Comparison of ENCODE assay signal across 20 mouse cellular contexts in the genomic region with DNA sequence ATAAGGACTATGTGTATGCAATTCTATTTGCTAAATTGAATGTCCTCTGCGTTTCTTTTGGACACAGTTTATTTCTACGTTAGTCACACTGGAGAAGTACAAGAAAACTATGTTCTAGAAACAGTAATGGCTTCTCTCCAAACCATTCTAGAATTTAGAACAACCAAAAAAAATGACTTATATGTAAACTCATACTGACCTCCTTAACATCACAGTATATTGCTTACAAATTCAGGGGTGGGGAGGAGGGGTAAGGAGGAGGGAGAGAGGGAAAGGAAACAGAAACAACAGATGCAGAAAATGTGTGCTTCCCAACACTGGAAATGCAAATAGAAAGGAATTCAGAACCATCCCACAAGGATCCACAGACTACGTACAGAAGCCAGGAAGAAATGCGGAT. TPM values are rescaled to one million over a fixed set of nuclear protein-coding genes. Genes with fewer than 3 reads are reported as not detected.
DNase-seq lines count a peak whose midpoint lies in the region; ATAC-seq and TF ChIP-seq lines count a peak whose summit lies in the region.
"Had no signal": no experiment of that assay in that cellular context is flagged by ENCODE, and none has a peak within 500 bp of the region (broad histone marks: within the 10 kb centered on the region; RNA-seq: fewer than 3 reads in every experiment).

No protein-coding gene starts in this region.

- no peak overlapping the region for H3K4me3 ChIP-seq in heart, embryonic 11.5 days (ENCODE audit: low read depth, low read length)
- H3K4me3 ChIP-seq in left cerebral cortex, adult 2 months, result no peak overlapping the region
- H3K4me3 ChIP-seq in brown adipose tissue, adult 24 weeks (ENCODE audit: insufficient read depth, low read depth, low read length), result no peak overlapping the region
- H3K4me3 ChIP-seq in layer of hippocampus, adult 2 months, result no peak overlapping the region
- H3K4me3 ChIP-seq: forebrain, embryonic 13.5 days; hindbrain, embryonic 15.5 days had no signal

- WGBS in heart, embryonic 11.5 days (ENCODE audit: insufficient replicate concordance), result 72% methylated on average over 4 of the region's 4 CpGs

- H3K9ac ChIP-seq in heart, embryonic 11.5 days (ENCODE audit: low read depth, low read length), result no peak overlapping the region
- H3K9ac ChIP-seq: forebrain, embryonic 13.5 days; forebrain, postnatal 0 days; hindbrain, embryonic 15.5 days had no signal

- H3K36me3 ChIP-seq in heart, embryonic 11.5 days (ENCODE audit: control insufficient read depth, insufficient read depth, low read length), result no peaks in the 10 kb centered on the region
- H3K36me3 ChIP-seq: hindbrain, embryonic 15.5 days had no signal

- H3K4me1 ChIP-seq in heart, embryonic 11.5 days (ENCODE audit: control insufficient read depth, insufficient read depth, low read length), result peaks cover 61% of the 10 kb centered on the region
- H3K4me1 ChIP-seq in brown adipose tissue, adult 24 weeks (ENCODE audit: control insufficient read depth, insufficient read depth, insufficient read length, low read length), result peaks cover 40% of the 10 kb centered on the region

- no peaks in the 10 kb centered on the region for H3K9me3 ChIP-seq in heart, embryonic 11.5 days (replicated peaks; ENCODE audit: control insufficient read depth, low read length)
- H3K9me3 ChIP-seq: forebrain, embryonic 13.5 days; hindbrain, embryonic 15.5 days had no signal

- H3K27ac ChIP-seq in heart, embryonic 11.5 days (ENCODE audit: low read depth, low read length), result 0 out of 2 replicates have a peak overlapping the region, but pooled peaks have one; percentile 22
- H3K27ac ChIP-seq in left cerebral cortex, adult 2 months, result peak overlapping the region; percentile 36
- peak overlapping the region; percentile 30; the same call in 1 of the 2 replicates for H3K27ac ChIP-seq in brown adipose tissue, adult 24 weeks (replicated peaks; ENCODE audit: low read depth, low read length)
- no peak overlapping the region for H3K27ac ChIP-seq in layer of hippocampus, adult 2 months
- H3K27ac ChIP-seq: forebrain, embryonic 13.5 days; hindbrain, embryonic 15.5 days had no signal

- H3K4me2 ChIP-seq in heart, embryonic 11.5 days, result no peak overlapping the region
- H3K4me2 ChIP-seq: forebrain, embryonic 13.5 days; hindbrain, embryonic 15.5 days had no signal

- no peaks in the 10 kb centered on the region for H3K27me3 ChIP-seq in heart, embryonic 11.5 days (ENCODE audit: control insufficient read depth, insufficient read depth, low read length)
- H3K27me3 ChIP-seq: forebrain, embryonic 13.5 days; hindbrain, embryonic 15.5 days had no signal

- TF ChIP-seq CTCF in left cerebral cortex, adult 2 months (IDR thresholded peaks at IDR 0.05), result no peak
- no peak for TF ChIP-seq CTCF in layer of hippocampus, adult 2 months (conservative IDR thresholded peaks at IDR 0.05)

- intact Hi-C loops in left cerebral cortex, adult 2 months (cut with DNase I), result no loop called here

- ATAC-seq in heart, embryonic 11.5 days (replicated peaks; ENCODE audit: insufficient number of reproducible peaks, low FRiP score, low TSS enrichment), result no peak
- ATAC-seq: forebrain, embryonic 13.5 days; forebrain, postnatal 0 days; intestine, embryonic 16.5 days had no signal

- DNase-seq in heart, adult 9 months (ENCODE audit: low spot score in 2 of 2), result no peak
- no peak for DNase-seq in left cerebral cortex, adult 2 months (ENCODE audit: extremely low spot score in 1 of 2, low spot score in 2 of 2)
- no peak for DNase-seq in left cerebral cortex, adult 11 months (ENCODE audit: low spot score)
- DNase-seq in NIH3T3 (ENCODE audit: low read depth), result peak; percentile 58
- no peak for DNase-seq in embryo, embryonic 10 days (ENCODE audit: low spot score)
- DNase-seq in layer of hippocampus, adult 2 months (ENCODE audit: low spot score in 2 of 2), result no peak
- DNase-seq: adrenal gland, adult 8-10 months; adrenal gland, postnatal 36 days; cerebellum, adult 11 months; cerebellum, adult 8-10 months; cerebellum, postnatal 14 days; forebrain, postnatal 0 days; gastrocnemius, postnatal 36 days; heart, adult 11 months; heart, postnatal 36 days had no signal

RNA-seq across cellular contexts. Expression of a gene that starts 11.4 kb away (rescaled TPM):
- 25.9 and 28.0 TPM in 2 replicates for polyA plus RNA-seq in heart, embryonic 11.5 days (2014; fragmentation: Nextera tagmentation; extraction: Ambion mirVana)
- 10 to 100 TPM; 60.1 to 70.5 TPM for total RNA-seq in left cerebral cortex, adult 2 months (2021)
- polyA plus RNA-seq in brown adipose tissue, adult 24 weeks (2012; ENCODE audit: insufficient read depth, insufficient read length, missing spikeins), result 3.5 and 5.7 TPM in 2 replicates
- total RNA-seq in layer of hippocampus, adult 2 months (2021), result 10 to 100 TPM; 54.5 to 58.6 TPM
